Mouse (Mus musculus) megakaryocyte, embryonic 14.5 days (primary cell): ENCODE data around the gene Clybl.

ENCODE experiments used
- FLI1 ChIP-seq: IDR thresholded peaks from 2 replicates; pipeline ENCODE4 v1.6.1; 2012; ENCODE audit warnings: low read length, inconsistent platforms, mixed read lengths
- GATA1 ChIP-seq: IDR thresholded peaks from 3 replicates; pipeline ENCODE4 v1.6.1; 2012; ENCODE audit warnings: mixed read lengths, low read length, inconsistent platforms, borderline replicate concordance

GRCm38 (mm10) chr14:122243874-122244273, 62.4 kb downstream of the Clybl start:
- no peak for TF ChIP-seq GATA1
- TF ChIP-seq FLI1, result no peak
